Mouse (Mus musculus) liver, embryonic 16.5 days (tissue): ENCODE measurements around the gene Tmem167b. TPM values are rescaled to one million over a fixed set of nuclear protein-coding genes. Genes with fewer than 3 reads are reported as not detected.
"Not testable (repeated sequence)": the region's sequence is repeated elsewhere in the genome, so short reads cannot be mapped to it uniquely, and the experiment has no call there.

Source experiments
- ATAC-seq: fragments of 200-750 bp; cut with Nextera tagmentation; 2 replicates; pipeline ENCODE4 v1.8.0; 2017; ENCODE audit warnings: low read depth, mild to moderate bottlenecking, moderate number of reproducible peaks, moderate library complexity
- H3K27ac ChIP-seq: fragments of 300-500 bp; sonication (generic); 2 replicates; pipeline ENCODE4 v1.5.1; 2014; ENCODE audit warnings: mild to moderate bottlenecking, low read length
- H3K27me3 ChIP-seq: fragments of 300-500 bp; sonication (generic); 2 replicates; pipeline ENCODE4 v1.6.1; 2014; ENCODE audit warnings: low read depth, low read length, mixed read lengths; ENCODE audit not compliant: control insufficient read depth, insufficient read depth
- H3K36me3 ChIP-seq: fragments of 300-500 bp; sonication (generic); 2 replicates; pipeline ENCODE4 v1.6.1; 2014; ENCODE audit warnings: mild to moderate bottlenecking; ENCODE audit not compliant: control insufficient read depth, insufficient read depth
- H3K4me1 ChIP-seq: fragments of 300-500 bp; sonication (generic); 2 replicates; pipeline ENCODE4 v1.6.1; 2014; ENCODE audit warnings: low read depth, low read length, mixed read lengths; ENCODE audit not compliant: control insufficient read depth
- H3K4me2 ChIP-seq: fragments of 300-500 bp; sonication (generic); 2 replicates; pipeline ENCODE4 v1.6.1; 2014; ENCODE audit warnings: low read depth, low read length, mixed read lengths
- H3K4me3 ChIP-seq: fragments of 300-500 bp; sonication (generic); 2 replicates; pipeline ENCODE4 v1.5.1; 2014; ENCODE audit warnings: low read depth, mild to moderate bottlenecking, low read length
- H3K9ac ChIP-seq: fragments of 300-500 bp; sonication (generic); 2 replicates; pipeline ENCODE4 v1.6.1; 2014; ENCODE audit warnings: low read depth, low read length
- H3K9me3 ChIP-seq: fragments of 300-500 bp; sonication (generic); replicated peaks from 2 replicates; pipeline ENCODE4 v1.6.1; 2016; ENCODE audit warnings: low read length; ENCODE audit not compliant: control insufficient read depth
- WGBS: fragments of 180-500 bp; shearing (Covaris S2); extraction: QIAGEN DNeasy Blood & Tissue Kit; methylation state at CpG from one replicate; pipeline ENCODE4 v1.1.7; 2014; ENCODE audit not compliant: insufficient replicate concordance; 5-methylcytosine and 5-hydroxymethylcytosine counted together
- polyA plus RNA-seq: library from polyadenylated mRNA; unstranded; fragments of >200 nt; fragmentation: Nextera tagmentation; extraction: Ambion mirVana; gene quantifications from 2 replicates; pipeline ENCODE4 v1.2.1, GENCODE M21; 2015

Tmem167b gene
- polyA plus RNA-seq, 1 experiment from 2014 or later, result 16.8 TPM

DNA sequence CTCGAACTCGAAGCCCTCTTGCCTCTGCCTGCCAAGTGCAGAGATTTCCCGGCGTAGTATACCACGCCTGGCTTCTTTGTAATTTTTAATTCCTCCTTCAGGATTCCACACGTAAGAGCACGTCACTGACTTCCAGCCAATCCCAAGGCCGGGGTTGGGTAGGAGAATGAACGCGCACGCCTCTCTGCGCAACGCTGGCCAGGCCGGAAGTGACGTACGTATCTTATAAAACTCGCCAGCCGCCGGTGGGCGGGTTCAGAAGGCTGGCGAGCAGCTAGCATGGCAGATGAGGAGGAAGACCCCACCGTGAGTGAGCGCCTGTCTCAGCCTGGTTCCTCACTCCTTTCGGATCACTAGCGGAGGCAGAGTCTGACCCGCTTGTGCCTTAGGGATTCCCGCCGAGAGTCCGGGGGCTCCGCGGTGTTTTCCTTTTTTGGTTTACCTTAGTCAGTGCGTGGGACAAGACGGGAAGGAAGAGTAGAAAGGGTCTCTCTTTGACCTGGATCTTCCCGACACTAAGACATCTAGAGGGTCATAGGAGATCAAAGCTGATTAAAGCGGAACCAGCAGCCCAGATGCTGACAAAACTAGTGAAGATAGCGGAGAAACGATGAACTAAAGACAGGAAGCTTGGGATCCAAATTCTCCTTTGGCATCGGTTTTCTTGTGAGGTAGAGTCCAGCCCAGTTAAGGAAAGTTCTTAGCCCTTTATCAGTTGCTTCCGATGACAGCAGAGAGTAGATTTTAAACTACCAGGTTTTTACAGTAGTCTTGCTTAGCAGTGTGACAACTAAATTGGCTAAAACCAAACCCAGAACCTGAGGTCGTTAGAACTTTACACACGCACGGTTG lies 9.4 kb upstream of the Tmem167b start, which contains the start of gene Taf13:
Gene Taf13, plus strand, starts transcription at position 256 of the 852 bp plus-strand sequence.
- WGBS, result under 1% methylated on average over 42 of the region's 42 CpGs

DNA sequence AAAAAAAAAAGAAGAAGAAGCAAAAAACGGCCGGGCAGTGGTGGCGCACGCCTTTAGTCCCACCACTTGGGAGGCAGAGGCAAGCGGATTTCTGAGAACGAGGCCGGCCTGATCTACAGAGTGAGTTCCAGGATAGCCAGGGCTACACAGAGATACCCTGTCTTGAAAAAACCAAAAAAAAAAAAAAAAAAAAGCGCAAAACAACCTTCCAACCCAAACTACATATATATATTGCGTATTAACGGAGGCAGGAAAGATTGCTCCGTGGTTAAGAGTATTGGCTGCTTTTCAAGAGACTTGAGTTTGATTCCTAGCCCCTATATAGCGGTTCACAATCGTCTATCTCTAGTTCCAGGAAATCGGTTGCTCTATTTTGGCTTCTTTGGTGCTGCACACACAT lies 8.5 kb upstream of the Tmem167b start:
- H3K9me3 ChIP-seq, result no peaks in the 10 kb centered on the region
- WGBS, result 73% methylated on average over 14 of the region's 14 CpGs
- peaks cover 3% of the 10 kb centered on the region; the same call in 1 of the 2 replicates for H3K27me3 ChIP-seq
- H3K4me1 ChIP-seq, result peaks cover 11% of the 10 kb centered on the region
- no peak overlapping the region for H3K9ac ChIP-seq
- ATAC-seq, result no peak
- H3K4me3 ChIP-seq, result peak overlapping the region; percentile 89
- no peaks in the 10 kb centered on the region for H3K36me3 ChIP-seq
- peak overlapping the region; percentile 91 for H3K4me2 ChIP-seq
- H3K27ac ChIP-seq, result no peak overlapping the region

More for the DNA sequence above, 9.4 kb upstream of the Tmem167b start, which contains the start of gene Taf13:
- Histone ChIP-seq H3K36me3 (no peaks in the 10 kb centered on the region), H3K9ac (peak within 1 kb of the TSS; percentile 83), H3K4me1 (peaks cover 11% of the 10 kb centered on the region), H3K9me3 (no peaks in the 10 kb centered on the region), H3K27ac (peak within 1 kb of the TSS; percentile 72), H3K4me2 (peak within 1 kb of the TSS; percentile 91), H3K27me3 (peaks cover 3% of the 10 kb centered on the region; the same call in 1 of the 2 replicates), H3K4me3 (peak within 1 kb of the TSS; percentile 89)
- peak; percentile 100 for ATAC-seq

DNA sequence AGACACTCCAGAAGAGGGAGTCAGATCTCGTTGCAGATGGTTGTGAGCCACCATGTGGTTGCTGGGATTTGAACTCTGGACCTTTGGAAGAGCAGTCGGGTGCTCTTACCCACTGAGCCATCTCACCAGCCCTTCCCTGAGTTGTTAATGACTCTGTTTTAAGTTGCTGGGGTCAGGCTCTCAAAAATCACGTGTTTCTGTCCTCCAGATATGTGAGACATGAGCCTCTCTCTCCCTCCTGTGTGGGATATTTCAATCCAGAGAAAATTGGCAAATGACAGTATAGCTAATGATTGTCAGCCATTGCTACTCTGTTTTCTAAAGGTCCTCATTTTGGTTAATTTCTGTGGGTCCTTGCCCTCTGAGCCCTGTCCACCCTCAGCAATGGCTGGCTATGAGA lies 7.4 kb upstream of the Tmem167b start:
- H3K4me1 ChIP-seq, result peaks cover 11% of the 10 kb centered on the region
- WGBS, result 35% methylated on average over 3 of the region's 3 CpGs
- H3K9ac ChIP-seq, H3K4me2 ChIP-seq, H3K27me3 ChIP-seq, ATAC-seq, H3K36me3 ChIP-seq, H3K4me3 ChIP-seq, H3K9me3 ChIP-seq, H3K27ac ChIP-seq: not testable (repeated sequence)

DNA sequence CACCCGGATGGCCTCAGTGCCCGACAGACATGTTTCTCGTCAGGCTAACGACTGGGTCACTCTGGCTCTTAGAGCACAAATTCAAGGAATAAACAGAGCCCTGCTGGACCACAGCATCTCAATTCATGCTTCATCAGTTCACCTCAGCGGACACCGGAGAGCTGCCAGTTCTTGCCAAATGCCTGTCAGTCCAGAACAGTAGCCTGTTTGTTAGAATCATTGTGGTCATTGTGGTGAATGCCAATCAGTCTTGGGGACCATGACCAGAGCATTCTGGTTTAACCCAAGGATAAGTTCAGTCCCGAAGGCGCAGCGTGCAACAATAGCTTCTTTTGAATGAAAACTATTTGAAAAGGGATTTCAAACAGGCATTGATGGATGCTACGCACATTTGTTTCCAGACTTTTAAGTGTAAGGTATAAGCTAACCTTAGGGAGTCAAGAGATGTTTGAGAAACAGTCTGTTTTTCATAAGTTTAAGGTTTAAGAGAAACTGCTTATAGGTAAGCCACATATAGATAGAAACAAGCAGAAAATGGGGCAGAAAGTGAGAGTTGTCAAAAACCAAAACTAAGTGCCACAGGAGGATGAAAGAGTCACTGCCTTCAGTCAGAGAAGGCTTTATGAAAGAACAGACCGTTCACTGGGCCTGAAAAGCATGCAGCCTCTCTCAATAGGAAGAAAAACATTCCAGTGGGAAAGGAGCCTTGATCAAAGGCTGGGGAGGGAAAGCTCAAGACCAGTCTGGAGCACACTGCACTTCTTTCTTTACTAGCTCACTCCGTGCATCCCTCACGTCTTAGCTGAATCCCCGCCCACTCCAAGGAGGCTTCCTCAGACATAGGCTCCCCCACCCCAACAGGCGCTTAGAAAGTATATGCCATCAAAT lies 6.0 kb upstream of the Tmem167b start:
- Histone ChIP-seq H3K27me3 (peaks cover 3% of the 10 kb centered on the region; the same call in 1 of the 2 replicates), H3K9me3 (no peaks in the 10 kb centered on the region), H3K4me2 (no peak overlapping the region), H3K36me3 (no peaks in the 10 kb centered on the region), H3K4me1 (peaks cover 11% of the 10 kb centered on the region), H3K27ac (no peak overlapping the region), H3K4me3 (no peak overlapping the region), H3K9ac (no peak overlapping the region)
- WGBS, result 57% methylated on average over 15 of the region's 15 CpGs
- no peak for ATAC-seq

DNA sequence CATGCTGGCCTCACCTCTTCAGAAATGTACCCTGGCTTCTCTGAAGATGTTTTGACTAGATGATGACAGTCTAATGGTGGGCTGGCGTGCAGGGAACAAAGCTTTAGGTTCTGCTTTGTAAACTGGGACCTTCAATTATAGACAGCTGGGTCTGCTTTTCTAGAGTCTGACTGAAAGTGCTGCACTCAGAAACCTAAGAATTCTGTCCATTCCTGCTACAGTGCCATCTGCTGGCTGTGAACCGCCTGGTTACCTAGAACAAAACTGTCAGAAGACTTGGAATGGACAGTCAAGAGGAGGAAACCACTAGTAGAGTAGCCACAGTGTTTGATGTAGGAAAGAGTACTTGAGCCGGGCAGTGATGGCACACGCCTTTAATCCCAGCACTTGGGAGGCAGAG lies 1.0 kb upstream of the Tmem167b start:
- H3K9ac ChIP-seq, result peak overlapping the region; percentile 56
- H3K27ac ChIP-seq, result peak overlapping the region; percentile 91
- 0% methylated on average over 4 of the region's 4 CpGs for WGBS
- peaks cover 3% of the 10 kb centered on the region; the same call in 1 of the 2 replicates for H3K36me3 ChIP-seq
- H3K4me2 ChIP-seq, result peak overlapping the region; percentile 83
- no peak for ATAC-seq
- no peaks in the 10 kb centered on the region for H3K9me3 ChIP-seq
- H3K4me1 ChIP-seq, result peaks cover 24% of the 10 kb centered on the region
- H3K27me3 ChIP-seq, result no peaks in the 10 kb centered on the region
- peak overlapping the region; percentile 89 for H3K4me3 ChIP-seq

DNA sequence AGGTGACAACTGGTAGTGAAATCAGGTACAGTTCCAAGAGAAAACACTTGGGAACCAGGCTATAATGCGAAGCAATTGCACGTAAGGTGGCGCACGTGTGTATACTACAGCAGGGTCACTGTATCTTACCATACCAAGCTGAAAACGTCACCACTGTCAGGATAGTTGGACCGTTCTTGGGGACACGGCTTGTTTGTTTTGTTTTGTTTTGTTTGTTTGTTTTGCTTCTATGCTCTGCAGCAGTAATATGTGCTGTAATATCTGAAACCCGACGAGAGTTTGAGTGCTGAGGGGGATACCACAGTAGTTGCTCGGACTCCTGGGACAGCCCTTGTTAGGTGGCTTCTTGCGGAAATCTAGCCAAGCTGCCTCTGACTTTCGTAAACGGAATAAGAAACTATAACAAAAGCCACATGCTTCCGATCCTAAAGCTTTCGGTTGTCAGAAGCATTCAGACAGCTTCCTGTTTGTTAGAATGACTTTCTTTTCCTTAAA lies 558 bp upstream of the Tmem167b start:
- Histone ChIP-seq H3K4me1 (peaks cover 29% of the 10 kb centered on the region), H3K27ac (peak overlapping the region; percentile 91), H3K36me3 (peaks cover 6% of the 10 kb centered on the region; the same call in 1 of the 2 replicates), H3K4me3 (peak overlapping the region; percentile 89), H3K9ac (peak overlapping the region; percentile 56), H3K9me3 (no peaks in the 10 kb centered on the region), H3K27me3 (no peaks in the 10 kb centered on the region), H3K4me2 (peak overlapping the region; percentile 83)
- ATAC-seq, result peak; percentile 50
- 2% methylated on average over 15 of the region's 15 CpGs for WGBS

DNA sequence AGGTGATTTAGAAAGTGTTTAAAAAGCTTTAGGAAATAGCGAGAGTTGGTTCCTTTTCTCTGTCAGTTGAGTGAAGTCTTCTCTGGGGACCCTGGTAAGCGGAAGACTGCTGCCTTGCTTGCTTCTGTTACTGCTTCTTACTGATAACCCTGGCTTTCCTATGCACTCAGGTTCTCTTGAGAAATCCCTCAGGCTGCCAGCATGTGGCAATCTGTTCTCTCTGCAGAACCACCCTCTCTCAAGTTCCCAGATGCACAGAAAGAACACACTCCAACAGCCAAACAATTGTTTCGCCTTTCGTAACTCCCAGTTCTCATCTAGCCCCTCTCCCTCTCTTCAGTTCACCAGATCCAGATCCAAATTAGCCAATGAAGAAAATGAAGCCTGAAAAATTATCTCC lies 4.4 kb downstream of the Tmem167b start:
- H3K27ac ChIP-seq, result peak overlapping the region; percentile 85
- ATAC-seq, result no peak
- peaks cover 13% of the 10 kb centered on the region; the same call in 1 of the 2 replicates for H3K36me3 ChIP-seq
- peaks cover 29% of the 10 kb centered on the region for H3K4me1 ChIP-seq
- H3K4me2 ChIP-seq, result peak overlapping the region; percentile 28; the same call in 1 of the 2 replicates
- H3K9me3 ChIP-seq, result no peaks in the 10 kb centered on the region
- WGBS, result 60% methylated on average over 4 of the region's 4 CpGs
- 0 out of 2 replicates have a peak overlapping the region, but pooled peaks have one; percentile 5 for H3K9ac ChIP-seq
- peak overlapping the region; percentile 12; the same call in 1 of the 2 replicates for H3K4me3 ChIP-seq
- no peaks in the 10 kb centered on the region for H3K27me3 ChIP-seq

DNA sequence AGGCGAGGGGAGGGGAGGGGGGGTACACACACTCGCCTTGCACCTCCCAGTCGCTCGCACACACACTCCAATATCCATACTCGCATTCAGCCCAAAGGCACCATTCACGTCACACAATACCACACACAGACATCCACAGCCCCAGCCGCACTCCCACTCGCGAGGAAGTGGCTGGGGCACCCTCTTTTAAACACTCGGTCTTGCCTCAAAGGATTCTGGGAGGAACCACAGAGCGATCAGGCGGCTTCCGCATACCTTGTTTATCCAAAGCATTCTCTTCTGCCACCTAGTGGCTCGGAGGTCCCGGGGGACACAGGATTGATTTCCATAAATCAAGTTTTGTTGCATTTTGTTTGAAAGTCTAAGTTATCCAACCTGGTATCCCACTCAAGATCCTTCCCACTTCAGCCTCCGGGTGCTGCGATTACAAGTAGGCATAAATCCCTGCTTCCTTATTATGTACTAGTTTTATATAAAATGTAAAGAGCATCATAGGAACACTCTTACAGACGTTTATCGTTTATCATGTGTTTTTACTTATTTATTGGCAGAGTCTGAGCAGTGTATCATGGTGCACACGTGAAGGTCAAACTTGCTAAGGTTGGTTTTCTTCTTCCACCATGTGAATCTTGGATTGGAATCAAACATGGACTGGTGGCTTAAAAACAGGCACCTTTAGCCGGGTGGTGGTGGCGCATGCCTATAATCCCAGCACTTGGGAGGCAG lies 7.5 kb downstream of the Tmem167b start:
- Histone ChIP-seq H3K27ac (peak overlapping the region; percentile 88), H3K4me2 (peak overlapping the region; percentile 79), H3K27me3 (no peaks in the 10 kb centered on the region), H3K36me3 (peaks cover 13% of the 10 kb centered on the region; the same call in 1 of the 2 replicates), H3K9ac (peak overlapping the region; percentile 88), H3K4me3 (peak overlapping the region; percentile 83), H3K4me1 (peaks cover 17% of the 10 kb centered on the region), H3K9me3 (no peaks in the 10 kb centered on the region)
- peak; percentile 94 for ATAC-seq
- 17% methylated on average over 22 of the region's 22 CpGs for WGBS
